Comparison of ENCODE assay signal across 8 mouse cellular contexts in the genomic region with DNA sequence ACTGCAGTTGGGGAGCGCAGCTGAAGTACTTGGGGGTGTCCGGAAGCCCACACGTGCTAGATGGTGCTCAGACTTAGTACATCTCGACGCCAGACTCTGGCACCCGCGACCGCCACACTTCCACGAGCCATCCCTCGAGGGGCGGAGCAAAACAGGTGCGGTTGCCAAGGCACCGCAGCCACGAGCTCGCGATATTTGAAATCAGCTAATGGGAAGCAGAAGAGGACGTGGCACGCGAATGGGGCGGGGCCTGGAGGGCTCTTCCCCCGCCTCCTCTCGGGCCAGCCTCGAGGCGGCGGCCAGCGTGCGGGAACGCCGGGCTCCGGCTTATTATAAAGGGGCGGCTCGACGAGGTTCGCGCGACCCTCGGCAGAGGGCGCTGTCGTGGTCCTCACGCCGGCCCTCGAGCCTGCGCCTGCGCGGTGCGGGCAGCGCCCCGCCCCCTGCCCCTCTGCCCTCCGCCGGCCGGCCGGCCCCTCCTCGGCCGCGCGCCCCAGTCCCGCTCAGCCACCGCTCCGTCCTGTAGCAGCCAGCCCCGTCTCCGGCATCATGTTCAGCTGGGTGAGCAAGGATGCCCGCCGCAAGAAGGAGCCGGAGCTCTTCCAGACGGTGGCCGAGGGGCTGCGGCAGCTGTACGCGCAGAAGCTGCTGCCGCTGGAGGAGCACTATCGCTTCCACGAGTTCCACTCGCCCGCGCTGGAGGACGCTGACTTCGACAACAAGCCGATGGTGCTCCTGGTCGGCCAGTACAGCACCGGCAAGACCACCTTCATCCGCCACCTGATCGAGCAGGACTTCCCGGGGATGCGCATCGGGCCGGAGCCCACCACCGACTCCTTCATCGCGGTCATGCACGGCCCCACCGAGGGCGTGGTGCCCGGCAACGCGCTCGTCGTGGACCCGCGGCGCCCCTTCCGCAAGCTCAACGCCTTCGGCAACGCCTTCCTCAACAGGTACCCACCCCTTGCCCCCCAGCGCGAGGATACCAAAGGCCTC. TPM values are rescaled to one million over a fixed set of nuclear protein-coding genes. Genes with fewer than 3 reads are reported as not detected.
A peak's percentile ranks its signal among the peaks of the same experiment; 100 is the strongest.
DNase-seq lines count a peak whose midpoint lies in the region; ATAC-seq and TF ChIP-seq lines count a peak whose summit lies in the region.

TSS of gene Ehd1 (plus strand) at position 300 of the 996 bp plus-strand sequence.

- TF ChIP-seq CTCF in bone marrow macrophage, adult 2 months (IDR thresholded peaks at IDR 0.05; ENCODE audit: low read depth, low read length): no peak
- TF ChIP-seq CTCF in embryonic fibroblast, embryonic 13.5 days (IDR thresholded peaks at IDR 0.05; ENCODE audit: borderline replicate concordance, insufficient read depth, low read length): peak; percentile 62; the same call in 1 of the 2 replicates

- peak within 1 kb of the TSS; percentile 89 for H3K27ac ChIP-seq in bone marrow macrophage, adult 2 months (ENCODE audit: insufficient read depth, low read depth, low read length)
- H3K27ac ChIP-seq in embryonic fibroblast, embryonic 13.5 days (ENCODE audit: insufficient read depth, low read length): peak within 1 kb of the TSS; percentile 83
- H3K27ac ChIP-seq in heart, embryonic 10.5 days: peak within 1 kb of the TSS; percentile 91
- peak within 1 kb of the TSS; percentile 86 for H3K27ac ChIP-seq in kidney, embryonic 15.5 days

- no peak for TF ChIP-seq POLR2A in bone marrow macrophage, adult 2 months (IDR thresholded peaks at IDR 0.05; ENCODE audit: borderline replicate concordance, low read depth, low read length)
- peak; percentile 88 for TF ChIP-seq POLR2A in embryonic fibroblast, embryonic 13.5 days (IDR thresholded peaks at IDR 0.05; ENCODE audit: low read depth, low read length)

- ATAC-seq in kidney, embryonic 15.5 days (replicated peaks; ENCODE audit: low FRiP score): peak; percentile 94
- ATAC-seq in monocyte, adult 5-6 weeks (replicated peaks; ENCODE audit: insufficient number of reproducible peaks, low FRiP score, low TSS enrichment, poor library complexity, severe bottlenecking): peak; percentile 77

- DNase-seq in A20 (ENCODE audit: low read depth, low spot score) (peak; percentile 99), liver (peak; percentile 98)
- DNase-seq in heart, embryonic 10.5 days (ENCODE audit: low spot score): peak; percentile 99
- peak; percentile 97 to 99 for DNase-seq in spleen, postnatal 4 days (ENCODE audit: low spot score in 2 of 2)

- H3K4me1 ChIP-seq in bone marrow macrophage, adult 2 months (ENCODE audit: control insufficient read depth, insufficient read depth, low read length): peaks cover 58% of the 10 kb centered on the region
- H3K4me1 ChIP-seq in embryonic fibroblast, embryonic 13.5 days (ENCODE audit: control insufficient read depth, insufficient read depth, low read length): peaks cover 12% of the 10 kb centered on the region
- peaks cover 56% of the 10 kb centered on the region for H3K4me1 ChIP-seq in heart, embryonic 10.5 days
- H3K4me1 ChIP-seq in kidney, embryonic 15.5 days: peaks cover 50% of the 10 kb centered on the region

- no peaks in the 10 kb centered on the region for H3K27me3 ChIP-seq in heart, embryonic 10.5 days (ENCODE audit: insufficient read depth, poor library complexity, severe bottlenecking)
- no peaks in the 10 kb centered on the region for H3K27me3 ChIP-seq in kidney, embryonic 15.5 days

- H3K36me3 ChIP-seq in heart, embryonic 10.5 days: peaks cover 25% of the 10 kb centered on the region
- peaks cover 11% of the 10 kb centered on the region for H3K36me3 ChIP-seq in kidney, embryonic 15.5 days

- H3K9me3 ChIP-seq in heart, embryonic 10.5 days: no peaks in the 10 kb centered on the region
- no peaks in the 10 kb centered on the region for H3K9me3 ChIP-seq in kidney, embryonic 15.5 days (replicated peaks)

- peak within 1 kb of the TSS; percentile 62 for H3K4me3 ChIP-seq in bone marrow macrophage, adult 2 months (ENCODE audit: insufficient read depth, low read length)
- peak within 1 kb of the TSS; percentile 90 for H3K4me3 ChIP-seq in embryonic fibroblast, embryonic 13.5 days (ENCODE audit: insufficient read depth, low read length)
- peak within 1 kb of the TSS; percentile 89 for H3K4me3 ChIP-seq in heart, embryonic 10.5 days
- H3K4me3 ChIP-seq in kidney, embryonic 15.5 days (replicated peaks): peak within 1 kb of the TSS; percentile 82

- peak within 1 kb of the TSS; percentile 77 for H3K9ac ChIP-seq in kidney, embryonic 15.5 days

- peak within 1 kb of the TSS; percentile 86 for H3K4me2 ChIP-seq in kidney, embryonic 15.5 days

- under 1% methylated on average over 97 of the region's 106 CpGs for WGBS in heart, embryonic 10.5 days
- under 1% methylated on average over 106 of the region's 106 CpGs for WGBS in kidney, embryonic 15.5 days

RNA-seq across cellular contexts. Expression of gene Ehd1, which starts in this region (rescaled TPM):
- polyA plus RNA-seq in bone marrow macrophage, adult 2 months (2012; ENCODE audit: insufficient read depth, insufficient read length, missing spikeins): 91.9 and 96.3 TPM in 2 replicates
- polyA plus RNA-seq in embryonic fibroblast, embryonic 13.5 days (2011; ENCODE audit: insufficient read length, low read depth, missing spikeins): 72.9 and 96.4 TPM in 2 replicates
- polyA plus RNA-seq in heart, embryonic 10.5 days (2016; fragmentation: Nextera tagmentation; extraction: Ambion mirVana): 89.6 and 101 TPM in 2 replicates
- 67.8 and 81.8 TPM in 2 replicates for polyA plus RNA-seq in kidney, embryonic 15.5 days (2015; fragmentation: Nextera tagmentation; extraction: Ambion mirVana)
- total RNA-seq in monocyte, adult 5-6 weeks (2017): 40.8 to 62.5 TPM (median 59.6 TPM) in 3 replicates

Comparison
In these comparisons a context has a peak if more than half of its experiments do, and no peak if none do; other contexts are left out.
1. Peak in every context shown above with its lines: DNase-seq, ATAC-seq, H3K4me3 ChIP-seq and H3K27ac ChIP-seq.